Mouse (Mus musculus) kidney, postnatal 36 days (tissue): Measurements from ENCODE around the gene Rad9a.
A peak's percentile ranks its signal among the peaks of the same experiment; 100 is the strongest.

Experiments used
- DNase-seq, 2 experiments: peaks; one replicate each; pipeline ENCODE4 v3.0.0; 2021 to 2022; ENCODE audit warnings: mixed read lengths in 2 of 2

The Rad9a gene

GRCm38 (mm10) chr19:4217855-4218254 is 16.4 kb upstream of the Rad9a start:
- no peak for DNase-seq

GRCm38 (mm10) chr19:4217140-4217539 is 15.7 kb upstream of the Rad9a start:
- DNase-seq: no peak

- peak; percentile 62 to 71 for DNase-seq
These were observed 14.7 kb upstream of the Rad9a start for GRCm38 (mm10) chr19:4216041-4216685.

GRCm38 (mm10) chr19:4215451-4215840 is 14.0 kb upstream of the Rad9a start:
- no peak for DNase-seq

- DNase-seq: peak; percentile 46 to 70
These were observed 13.4 kb upstream of the Rad9a start for GRCm38 (mm10) chr19:4214771-4215450.

- DNase-seq: peak; percentile 36 to 73
These were observed 12.8 kb upstream of the Rad9a start, which contains the start of the genes Clcf1 and AC109138.7 for GRCm38 (mm10) chr19:4214071-4214770. Gene Clcf1 (plus strand): TSS chr19:4214238. Gene AC109138.7 (plus strand): TSS chr19:4214357.

- DNase-seq: peak; percentile 69 to 85
These were observed 12.1 kb upstream of the Rad9a start for GRCm38 (mm10) chr19:4213524-4213974.

GRCm38 (mm10) chr19:4211891-4212588 is 10.6 kb upstream of the Rad9a start:
- no peak for DNase-seq

- DNase-seq: no peak
These were observed 7.1 kb upstream of the Rad9a start for GRCm38 (mm10) chr19:4208563-4208962.

GRCm38 (mm10) chr19:4206971-4207370 is 5.5 kb upstream of the Rad9a start:
- DNase-seq: peak; percentile 83 to 86

- DNase-seq: no peak
These were observed 3.4 kb upstream of the Rad9a start for GRCm38 (mm10) chr19:4204889-4205288.

- DNase-seq: peak in 1 of 2 experiments; percentile 27
These were observed 2.3 kb upstream of the Rad9a start for GRCm38 (mm10) chr19:4203604-4204326.

- no peak for DNase-seq
These were observed 1.7 kb upstream of the Rad9a start for GRCm38 (mm10) chr19:4203148-4203547.

- no peak for DNase-seq
These were observed 687 bp upstream of the Rad9a start for GRCm38 (mm10) chr19:4202149-4202548.

- no peak for DNase-seq
These were observed 4.3 kb downstream of the Rad9a start for GRCm38 (mm10) chr19:4197180-4197579.

GRCm38 (mm10) chr19:4196548-4196947 is 4.9 kb downstream of the Rad9a start:
- DNase-seq: peak in 1 of 2 experiments; percentile 47

- DNase-seq: no peak
These were observed 5.4 kb downstream of the Rad9a start for GRCm38 (mm10) chr19:4196048-4196447.

GRCm38 (mm10) chr19:4194776-4195650 is 6.4 kb downstream of the Rad9a start:
- peak; percentile 33 to 48 for DNase-seq

GRCm38 (mm10) chr19:4194021-4194724 is 7.3 kb downstream of the Rad9a start:
- no peak for DNase-seq

GRCm38 (mm10) chr19:4193129-4193528 is 8.3 kb downstream of the Rad9a start:
- DNase-seq: no peak
